ENCODE assay signal across 10 mouse cellular contexts in the genomic region with DNA sequence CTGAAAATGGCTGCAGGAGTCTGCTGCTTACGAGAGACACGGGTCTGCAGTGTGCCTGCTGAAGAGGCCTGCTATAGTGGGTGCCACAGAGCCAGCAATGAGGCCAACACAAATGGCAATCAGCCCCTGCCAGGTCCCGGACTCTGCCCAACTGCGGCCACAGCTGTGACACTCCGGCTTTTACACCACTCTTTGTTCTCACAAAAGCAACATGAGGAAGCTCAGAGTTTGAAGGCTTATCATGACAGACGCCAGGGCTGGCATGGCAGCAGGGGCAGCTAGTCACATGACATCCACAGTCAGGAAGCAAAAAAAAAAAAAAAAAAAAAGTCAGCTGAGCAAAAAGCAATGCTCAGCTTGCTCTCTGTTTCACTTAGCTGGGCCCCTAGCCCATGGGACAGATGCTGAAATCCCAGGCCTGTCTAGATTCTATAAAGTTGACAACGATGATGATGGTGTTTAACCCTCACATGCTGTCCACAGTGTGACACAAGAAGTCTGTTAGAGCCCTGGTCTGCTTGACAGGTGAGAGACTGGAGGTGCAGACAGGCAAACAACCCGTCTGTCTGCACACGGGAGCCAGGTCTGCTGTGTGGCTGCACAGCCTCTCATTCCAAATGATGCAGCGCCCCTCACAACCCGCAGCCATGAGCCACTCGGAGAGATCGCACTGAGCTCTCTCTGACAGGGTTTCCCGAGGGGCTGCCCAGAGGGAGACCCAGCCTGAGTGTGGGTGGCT.
DNase-seq lines count a peak whose midpoint lies in the region; ATAC-seq and TF ChIP-seq lines count a peak whose summit lies in the region.
"Had no signal": no experiment of that assay in that cellular context is flagged by ENCODE, and none has a peak within 500 bp of the region (broad histone marks: within the 10 kb centered on the region; RNA-seq: fewer than 3 reads in every experiment).

No protein-coding gene starts in this region.

- H3K36me3 ChIP-seq in hindbrain, embryonic 12.5 days: no peaks in the 10 kb centered on the region
- no peaks in the 10 kb centered on the region for H3K36me3 ChIP-seq in hindbrain, embryonic 11.5 days (ENCODE audit: control insufficient read depth, insufficient read depth, low read length)
- H3K36me3 ChIP-seq in heart, embryonic 13.5 days: no peaks in the 10 kb centered on the region
- H3K36me3 ChIP-seq in midbrain, postnatal 0 days (ENCODE audit: insufficient read depth, low read length): no peaks in the 10 kb centered on the region

- 80% methylated on average over 14 of the region's 14 CpGs for WGBS in hindbrain, embryonic 12.5 days
- WGBS in hindbrain, embryonic 11.5 days: 93% methylated on average over 14 of the region's 14 CpGs
- 58% methylated on average over 14 of the region's 14 CpGs for WGBS in heart, embryonic 13.5 days
- WGBS in midbrain, postnatal 0 days: 76% methylated on average over 14 of the region's 14 CpGs

- H3K27ac ChIP-seq in hindbrain, embryonic 12.5 days: peak overlapping the region; percentile 57
- H3K27ac ChIP-seq in hindbrain, embryonic 11.5 days (ENCODE audit: low read depth, low read length): no peak overlapping the region
- peak overlapping the region; percentile 71 for H3K27ac ChIP-seq in heart, embryonic 13.5 days (replicated peaks)
- no peak overlapping the region for H3K27ac ChIP-seq in midbrain, postnatal 0 days (ENCODE audit: low read depth, low read length)

- no peak overlapping the region for H3K4me3 ChIP-seq in hindbrain, embryonic 12.5 days
- no peak overlapping the region for H3K4me3 ChIP-seq in hindbrain, embryonic 11.5 days (ENCODE audit: low read depth, low read length)
- no peak overlapping the region for H3K4me3 ChIP-seq in heart, embryonic 13.5 days
- no peak overlapping the region for H3K4me3 ChIP-seq in midbrain, postnatal 0 days (ENCODE audit: low read depth, low read length)
- H3K4me3 ChIP-seq: megakaryocyte, embryonic 14.5 days had no signal

- no peak for TF ChIP-seq CTCF in midbrain, postnatal 0 days (IDR thresholded peaks at IDR 0.05)

- 0 out of 2 replicates have a peak, but pooled peaks cover 8% of the 10 kb centered on the region for H3K4me1 ChIP-seq in hindbrain, embryonic 12.5 days
- H3K4me1 ChIP-seq in hindbrain, embryonic 11.5 days (replicated peaks; ENCODE audit: control insufficient read depth, insufficient read depth, low read length): no peaks in the 10 kb centered on the region
- H3K4me1 ChIP-seq in heart, embryonic 13.5 days: peaks cover 14% of the 10 kb centered on the region
- no peaks in the 10 kb centered on the region for H3K4me1 ChIP-seq in midbrain, postnatal 0 days (ENCODE audit: insufficient read depth, low read length)

- H3K27me3 ChIP-seq in hindbrain, embryonic 12.5 days: no peaks in the 10 kb centered on the region
- H3K27me3 ChIP-seq in hindbrain, embryonic 11.5 days (ENCODE audit: control insufficient read depth, insufficient read depth, low read length): no peaks in the 10 kb centered on the region
- H3K27me3 ChIP-seq in heart, embryonic 13.5 days (replicated peaks): no peaks in the 10 kb centered on the region
- H3K27me3 ChIP-seq in midbrain, postnatal 0 days (ENCODE audit: insufficient read depth, low read length): no peaks in the 10 kb centered on the region
- H3K27me3 ChIP-seq: Patski had no signal

- H3K9ac ChIP-seq in hindbrain, embryonic 12.5 days: no peak overlapping the region
- H3K9ac ChIP-seq in hindbrain, embryonic 11.5 days (ENCODE audit: low read depth, low read length): no peak overlapping the region
- no peak overlapping the region for H3K9ac ChIP-seq in heart, embryonic 13.5 days
- no peak overlapping the region for H3K9ac ChIP-seq in midbrain, postnatal 0 days (replicated peaks; ENCODE audit: low read length, poor library complexity, severe bottlenecking)

- ATAC-seq in hindbrain, embryonic 12.5 days (ENCODE audit: low FRiP score): no peak
- no peak for ATAC-seq in hindbrain, embryonic 11.5 days (ENCODE audit: low FRiP score)
- no peak for ATAC-seq in heart, embryonic 13.5 days (ENCODE audit: extremely low read depth, insufficient number of reproducible peaks, low FRiP score, low TSS enrichment)
- peak; percentile 5; the same call in 1 of the 2 replicates for ATAC-seq in midbrain, postnatal 0 days (ENCODE audit: low FRiP score)
- ATAC-seq in erythroid progenitor cell, adult 5-6 weeks (replicated peaks; ENCODE audit: low FRiP score, poor library complexity, severe bottlenecking): no peak
- ATAC-seq in monocyte, adult 5-6 weeks (replicated peaks; ENCODE audit: insufficient number of reproducible peaks, low FRiP score, low TSS enrichment, poor library complexity, severe bottlenecking): no peak
- ATAC-seq: Patski had no signal

- no peaks in the 10 kb centered on the region for H3K9me3 ChIP-seq in hindbrain, embryonic 12.5 days (replicated peaks)
- no peaks in the 10 kb centered on the region for H3K9me3 ChIP-seq in hindbrain, embryonic 11.5 days (ENCODE audit: control insufficient read depth, low read length)
- H3K9me3 ChIP-seq in heart, embryonic 13.5 days: 0 out of 2 replicates have a peak, but pooled peaks cover 3% of the 10 kb centered on the region
- H3K9me3 ChIP-seq in midbrain, postnatal 0 days (ENCODE audit: low read length): no peaks in the 10 kb centered on the region

- no peak overlapping the region for H3K4me2 ChIP-seq in hindbrain, embryonic 12.5 days (replicated peaks)
- H3K4me2 ChIP-seq in hindbrain, embryonic 11.5 days (replicated peaks; ENCODE audit: low read depth, low read length): no peak overlapping the region
- H3K4me2 ChIP-seq in heart, embryonic 13.5 days: no peak overlapping the region
- H3K4me2 ChIP-seq in midbrain, postnatal 0 days (ENCODE audit: low read depth, low read length, poor library complexity, severe bottlenecking): no peak overlapping the region

- DNase-seq in hindbrain, embryonic 11.5 days (ENCODE audit: low spot score): no peak
- peak; percentile 40 for DNase-seq in brain, adult 2 months (ENCODE audit: low read depth, low spot score)
- peak; percentile 67 for DNase-seq in midbrain, postnatal 0 days (ENCODE audit: low spot score)
- no peak for DNase-seq in cerebellum, adult 18-20 months

Comparison
In these comparisons a context has a peak if more than half of its experiments do, and no peak if none do; other contexts are left out.
1. H3K27ac ChIP-seq: peak in hindbrain, embryonic 12.5 days (single experiment) and heart, embryonic 13.5 days (single experiment); none in hindbrain, embryonic 11.5 days (single experiment) and midbrain, postnatal 0 days (single experiment).
2. DNase-seq: peak in brain, adult 2 months (single experiment) and midbrain, postnatal 0 days (single experiment); none in hindbrain, embryonic 11.5 days (single experiment) and cerebellum, adult 18-20 months (0 of 2).